Mouse (Mus musculus) megakaryocyte-erythroid progenitor cell, adult 5-6 weeks (primary cell): ENCODE measurements at regions not wholly inside any gene's neighbourhood (a gene's known extent, or its start where the extent isn't known, plus 50 kb on each side); places are given as distances from the start of the nearest gene placed in this dataset.

Experiments used
- ATAC-seq: replicated peaks from 2 replicates; pipeline ENCODE4 v1.8.0; 2016; ENCODE audit warnings: mild to moderate bottlenecking, inconsistent platforms; ENCODE audit not compliant: severe bottlenecking, poor library complexity, low FRiP score, low TSS enrichment

- ATAC-seq: no peak
Measured at GRCm38 (mm10) chr1:90487886-90488285, 114.9 kb upstream of the Cops8 start.

GRCm38 (mm10) chr1:90488991-90489390 lies 113.8 kb upstream of the Cops8 start:
- ATAC-seq: no peak

GRCm38 (mm10) chr1:90490335-90490734 lies 112.4 kb upstream of the Cops8 start:
- ATAC-seq: no peak

- no peak for ATAC-seq
Measured at GRCm38 (mm10) chr1:90493481-90493880, 109.3 kb upstream of the Cops8 start.

- no peak for ATAC-seq
Measured at GRCm38 (mm10) chr1:90495174-90495573, 107.6 kb upstream of the Cops8 start.

GRCm38 (mm10) chr1:90497568-90497967 lies 105.2 kb upstream of the Cops8 start:
- no peak for ATAC-seq

GRCm38 (mm10) chr1:90501373-90501772 lies 101.4 kb upstream of the Cops8 start:
- ATAC-seq: no peak

GRCm38 (mm10) chr1:90502371-90502770 lies 100.4 kb upstream of the Cops8 start:
- no peak for ATAC-seq

- no peak for ATAC-seq
Measured at GRCm38 (mm10) chr1:90502771-90503540, 99.8 kb upstream of the Cops8 start.

GRCm38 (mm10) chr1:90504583-90505080 lies 98.1 kb upstream of the Cops8 start:
- ATAC-seq: no peak

- no peak for ATAC-seq
Measured at GRCm38 (mm10) chr1:90505599-90505998, 97.2 kb upstream of the Cops8 start.

GRCm38 (mm10) chr1:90506582-90506981 lies 96.2 kb upstream of the Cops8 start:
- no peak for ATAC-seq

- no peak for ATAC-seq
Measured at GRCm38 (mm10) chr1:90509371-90509770, 93.4 kb upstream of the Cops8 start.

- ATAC-seq: no peak
Measured at GRCm38 (mm10) chr1:90513442-90514070, 89.2 kb upstream of the Cops8 start.

- ATAC-seq: no peak
Measured at GRCm38 (mm10) chr1:90514176-90514575, 88.6 kb upstream of the Cops8 start.

GRCm38 (mm10) chr1:90518584-90519265 lies 84.1 kb upstream of the Cops8 start:
- ATAC-seq: no peak

GRCm38 (mm10) chr1:90519284-90520275 lies 83.2 kb upstream of the Cops8 start:
- ATAC-seq: no peak

- no peak for ATAC-seq
Measured at GRCm38 (mm10) chr1:90522294-90522693, 80.5 kb upstream of the Cops8 start.

- ATAC-seq: no peak
Measured at GRCm38 (mm10) chr1:90524641-90525220, 78.0 kb upstream of the Cops8 start.
